Mouse (Mus musculus) forebrain, embryonic 11.5 days (tissue): ENCODE measurements around the gene Galnt9. TPM values are rescaled to one million over a fixed set of nuclear protein-coding genes. Genes with fewer than 3 reads are reported as not detected.

Source experiments
- ATAC-seq: fragments of 200-750 bp; cut with Nextera tagmentation; replicated peaks from 2 replicates; pipeline ENCODE4 v1.8.0; 2017; ENCODE audit warnings: moderate TSS enrichment; ENCODE audit not compliant: low FRiP score
- DNase-seq: peaks from one replicate; pipeline ENCODE4 v3.0.0-alpha.2; 2017; ENCODE audit warnings: low spot score
- H3K27ac ChIP-seq: fragments of 300-500 bp; sonication (generic); 2 replicates; pipeline ENCODE4 v1.5.1; 2014; ENCODE audit warnings: low read depth, low read length
- H3K27me3 ChIP-seq: fragments of 300-500 bp; sonication (generic); 2 replicates; pipeline ENCODE4 v1.6.1; 2014; ENCODE audit warnings: mild to moderate bottlenecking, low read length, mixed read lengths; ENCODE audit not compliant: control insufficient read depth, insufficient read depth
- H3K36me3 ChIP-seq: fragments of 300-500 bp; sonication (generic); 2 replicates; pipeline ENCODE4 v1.6.1; 2014; ENCODE audit warnings: mild to moderate bottlenecking, low read length, moderate library complexity, mixed read lengths; ENCODE audit not compliant: control insufficient read depth, insufficient read depth
- H3K4me1 ChIP-seq: fragments of 300-500 bp; sonication (generic); replicated peaks from 2 replicates; pipeline ENCODE4 v1.6.1; 2014; ENCODE audit warnings: low read length, mixed read lengths; ENCODE audit not compliant: control insufficient read depth, insufficient read depth
- H3K4me2 ChIP-seq: fragments of 300-500 bp; sonication (generic); 2 replicates; pipeline ENCODE4 v1.6.1; 2014; ENCODE audit warnings: low read depth, mild to moderate bottlenecking, low read length, moderate library complexity, mixed read lengths; ENCODE audit not compliant: severe bottlenecking
- H3K4me3 ChIP-seq: fragments of 300-500 bp; sonication (generic); 2 replicates; pipeline ENCODE4 v1.5.1; 2014; ENCODE audit warnings: low read depth, low read length
- H3K9ac ChIP-seq: fragments of 300-500 bp; sonication (generic); 2 replicates; pipeline ENCODE4 v1.6.1; 2014; ENCODE audit warnings: low read length
- H3K9me3 ChIP-seq: fragments of 300-500 bp; sonication (generic); 2 replicates; pipeline ENCODE4 v1.6.1; 2016; ENCODE audit warnings: low read length, mixed read lengths; ENCODE audit not compliant: control insufficient read depth
- WGBS: fragments of 180-500 bp; shearing (Covaris S2); extraction: QIAGEN DNeasy Blood & Tissue Kit; methylation state at CpG from one replicate; pipeline ENCODE4 v1.1.7; 2014; 5-methylcytosine and 5-hydroxymethylcytosine counted together
- polyA plus RNA-seq: library from polyadenylated mRNA; unstranded; fragments of >200 nt; fragmentation: Nextera tagmentation; extraction: Ambion mirVana; gene quantifications from 2 replicates; pipeline ENCODE4 v1.2.1, GENCODE M21; 2014

The Galnt9 gene
- polyA plus RNA-seq, 1 experiment from 2014 or later = 1.6 TPM

DNA sequence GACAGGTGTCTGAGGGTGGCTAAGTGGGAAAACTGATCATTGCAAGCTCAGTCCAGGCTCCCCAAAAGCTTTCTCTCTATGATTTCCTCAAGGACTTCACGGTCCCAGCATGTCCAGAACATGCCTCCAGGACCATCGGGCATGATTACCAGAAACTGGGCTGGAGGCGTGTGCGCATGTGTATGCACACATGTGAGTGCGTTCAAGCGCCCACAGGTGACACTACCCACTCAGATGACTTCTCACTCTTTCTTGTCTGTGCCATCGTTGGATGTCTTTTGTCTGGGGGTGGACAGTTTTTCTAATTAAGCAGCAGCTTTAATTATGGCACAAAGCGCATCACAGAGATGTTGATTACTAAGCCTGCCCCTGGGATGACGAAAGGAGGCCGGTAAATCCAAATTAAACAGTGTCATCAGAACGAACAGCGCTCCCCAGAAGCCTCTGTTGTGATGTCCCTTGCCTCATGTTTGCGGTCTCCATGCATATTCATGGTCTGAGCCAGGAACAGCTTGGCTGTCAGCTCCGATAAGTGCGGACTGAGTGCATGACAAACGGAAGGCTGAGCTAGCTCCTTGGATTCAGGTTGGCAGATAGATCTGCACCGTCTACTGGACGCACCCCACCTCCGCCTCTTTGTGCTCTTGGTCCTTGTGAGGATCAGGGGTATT lies 36.5 kb downstream of the Galnt9 start:
- no peaks in the 10 kb centered on the region for H3K27me3 ChIP-seq
- H3K4me2 ChIP-seq = no peak overlapping the region
- no peaks in the 10 kb centered on the region for H3K9me3 ChIP-seq
- WGBS = 80% methylated on average over 19 of the region's 19 CpGs
- no peak overlapping the region for H3K4me3 ChIP-seq
- ATAC-seq = no peak
- no peak overlapping the region for H3K9ac ChIP-seq
- H3K36me3 ChIP-seq = no peaks in the 10 kb centered on the region
- no peaks in the 10 kb centered on the region for H3K4me1 ChIP-seq
- no peak overlapping the region for H3K27ac ChIP-seq
- DNase-seq = no peak

DNA sequence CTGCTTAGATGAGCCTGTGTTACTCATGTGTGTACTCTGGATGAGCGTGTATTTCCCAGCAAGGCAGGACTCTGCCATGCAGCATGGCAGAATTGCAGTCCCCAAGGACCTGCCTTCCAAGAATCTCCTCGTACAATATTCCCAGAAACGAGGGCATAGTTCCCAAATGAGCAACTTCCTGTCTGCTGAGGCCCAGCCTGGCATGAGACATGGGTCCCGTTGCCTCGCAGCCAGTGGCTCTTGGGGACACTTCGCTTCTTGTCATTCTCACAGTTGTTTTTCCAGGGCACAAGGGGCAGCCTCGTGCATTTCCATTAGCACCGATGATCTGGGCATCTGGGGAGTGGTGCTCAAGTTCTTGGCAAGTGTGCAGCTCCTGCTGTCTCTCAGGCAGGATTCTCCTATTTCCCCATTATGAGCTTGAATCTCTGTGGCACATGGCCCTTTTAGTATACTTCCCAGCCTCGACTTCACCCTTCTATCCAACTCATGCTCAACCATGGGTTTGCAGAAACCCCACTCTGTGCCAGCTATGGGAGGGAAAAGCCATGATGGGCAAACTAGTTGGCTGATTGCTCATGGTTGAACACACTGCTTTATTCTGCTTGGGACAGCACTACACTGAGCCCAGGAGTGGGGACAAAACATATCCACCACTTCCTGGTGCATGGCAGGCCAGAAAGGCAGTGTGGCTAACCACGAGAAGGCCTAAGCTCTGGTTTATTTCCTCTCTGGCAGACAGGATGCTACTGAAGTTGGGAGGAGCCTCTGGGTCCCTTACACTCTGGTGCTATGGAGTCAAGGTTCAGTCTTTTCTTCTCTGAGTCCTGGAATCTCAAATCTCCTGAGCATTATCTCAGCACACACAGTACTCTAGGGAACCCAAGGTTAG lies 38.7 kb downstream of the Galnt9 start:
- DNase-seq (no peak), ATAC-seq (no peak)
- Histone ChIP-seq H3K4me3 (no peak overlapping the region), H3K4me1 (no peaks in the 10 kb centered on the region), H3K4me2 (no peak overlapping the region), H3K9ac (no peak overlapping the region), H3K9me3 (no peaks in the 10 kb centered on the region), H3K27me3 (no peaks in the 10 kb centered on the region), H3K27ac (no peak overlapping the region), H3K36me3 (no peaks in the 10 kb centered on the region)
- 81% methylated on average over 10 of the region's 10 CpGs for WGBS

DNA sequence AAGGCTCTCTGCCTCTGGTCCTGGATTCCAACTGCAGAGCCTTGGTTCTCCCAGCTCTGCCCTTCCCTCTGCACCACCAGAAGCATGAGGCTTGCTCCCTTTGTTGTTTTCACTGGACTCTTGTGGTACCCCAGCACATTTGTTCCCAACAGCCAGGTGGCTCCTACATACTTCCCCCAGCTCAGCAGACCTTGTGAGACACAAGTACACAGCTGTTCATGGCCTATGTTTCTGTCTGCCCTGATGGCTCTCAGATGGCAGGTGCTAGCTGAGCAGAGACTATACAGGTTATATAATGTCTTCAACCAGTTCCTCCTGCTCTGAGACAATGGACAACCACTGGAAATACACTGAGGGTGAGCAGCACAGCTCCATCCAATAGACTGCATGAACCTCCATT lies 43.3 kb downstream of the Galnt9 start:
- Histone ChIP-seq H3K36me3 (no peaks in the 10 kb centered on the region), H3K27ac (no peak overlapping the region), H3K9ac (no peak overlapping the region), H3K4me2 (no peak overlapping the region), H3K27me3 (no peaks in the 10 kb centered on the region), H3K9me3 (no peaks in the 10 kb centered on the region), H3K4me3 (no peak overlapping the region), H3K4me1 (no peaks in the 10 kb centered on the region)
- ATAC-seq = no peak
- no peak for DNase-seq

DNA sequence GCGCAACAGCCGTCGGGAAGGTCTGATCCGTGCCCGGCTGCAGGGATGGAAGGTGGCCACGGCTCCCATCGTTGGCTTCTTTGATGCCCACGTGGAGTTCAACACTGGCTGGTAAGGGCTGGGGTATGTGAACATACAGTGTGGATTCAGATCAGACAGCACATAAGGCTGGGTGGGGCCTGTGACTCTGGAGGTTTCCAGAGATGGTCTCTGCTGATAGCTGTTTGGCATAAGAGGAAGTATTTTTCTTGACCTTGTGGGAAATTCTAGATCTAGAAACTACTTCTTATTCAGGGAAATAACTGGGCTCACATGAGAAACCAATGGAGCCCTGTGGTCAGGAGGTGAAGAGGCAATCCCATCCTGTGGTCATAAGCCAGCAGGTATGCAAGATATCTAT lies 45.7 kb downstream of the Galnt9 start:
- Histone ChIP-seq H3K4me2 (no peak overlapping the region), H3K9ac (no peak overlapping the region), H3K36me3 (no peaks in the 10 kb centered on the region), H3K27ac (no peak overlapping the region), H3K9me3 (no peaks in the 10 kb centered on the region), H3K4me1 (no peaks in the 10 kb centered on the region), H3K4me3 (no peak overlapping the region), H3K27me3 (no peaks in the 10 kb centered on the region)
- 91% methylated on average over 8 of the region's 8 CpGs for WGBS
- no peak for DNase-seq
- no peak for ATAC-seq

DNA sequence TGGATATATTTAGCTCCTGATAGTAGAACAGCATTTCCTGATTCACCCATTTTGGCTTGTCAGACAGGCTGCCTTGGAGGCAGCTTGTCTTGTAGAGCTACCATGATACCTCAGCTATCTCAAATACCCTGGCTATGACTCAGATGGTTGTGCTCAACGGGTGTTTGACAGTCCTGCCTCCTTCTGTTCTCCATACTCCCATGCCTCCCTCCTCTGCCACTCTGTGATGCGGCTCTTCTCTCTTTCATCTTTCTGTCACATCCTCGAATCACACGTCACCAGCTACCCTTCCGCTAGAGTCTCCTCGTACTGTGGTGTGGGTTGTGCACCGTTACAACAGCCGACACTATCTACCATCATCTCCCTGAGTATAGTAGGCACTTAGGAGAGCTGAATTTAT lies 50.3 kb downstream of the Galnt9 start:
- no peaks in the 10 kb centered on the region for H3K4me1 ChIP-seq
- H3K4me2 ChIP-seq = no peak overlapping the region
- DNase-seq (no peak), ATAC-seq (no peak)
- 93% methylated on average over 8 of the region's 8 CpGs for WGBS
- H3K36me3 ChIP-seq = no peaks in the 10 kb centered on the region
- no peaks in the 10 kb centered on the region for H3K27me3 ChIP-seq
- no peaks in the 10 kb centered on the region for H3K9me3 ChIP-seq
- H3K27ac ChIP-seq = no peak overlapping the region
- no peak overlapping the region for H3K4me3 ChIP-seq
- no peak overlapping the region for H3K9ac ChIP-seq

DNA sequence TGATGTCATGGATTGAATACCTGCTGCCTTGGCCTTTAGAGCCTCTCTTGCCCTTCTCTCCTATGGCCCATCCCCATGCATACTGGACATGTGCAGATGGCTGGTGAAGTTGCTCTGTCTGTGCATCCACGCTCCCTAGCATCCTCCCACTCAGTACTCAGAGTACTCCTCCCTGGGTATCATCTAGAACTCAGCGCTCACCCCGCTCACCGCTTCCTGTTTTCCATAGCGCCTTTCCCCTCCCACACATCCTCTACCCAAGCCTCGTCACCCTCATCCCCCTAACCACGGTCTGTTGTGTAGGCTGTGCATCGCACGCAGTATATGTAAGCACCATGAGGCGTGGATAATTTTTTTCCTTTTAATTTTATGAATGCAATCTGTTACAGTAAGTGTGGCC lies 51.2 kb downstream of the Galnt9 start:
- DNase-seq (no peak), ATAC-seq (no peak)
- no peaks in the 10 kb centered on the region for H3K36me3 ChIP-seq
- 95% methylated on average over 10 of the region's 10 CpGs for WGBS
- no peak overlapping the region for H3K4me3 ChIP-seq
- no peaks in the 10 kb centered on the region for H3K4me1 ChIP-seq
- H3K9ac ChIP-seq = no peak overlapping the region
- H3K4me2 ChIP-seq = no peak overlapping the region
- H3K9me3 ChIP-seq = no peaks in the 10 kb centered on the region
- no peaks in the 10 kb centered on the region for H3K27me3 ChIP-seq
- no peak overlapping the region for H3K27ac ChIP-seq

DNA sequence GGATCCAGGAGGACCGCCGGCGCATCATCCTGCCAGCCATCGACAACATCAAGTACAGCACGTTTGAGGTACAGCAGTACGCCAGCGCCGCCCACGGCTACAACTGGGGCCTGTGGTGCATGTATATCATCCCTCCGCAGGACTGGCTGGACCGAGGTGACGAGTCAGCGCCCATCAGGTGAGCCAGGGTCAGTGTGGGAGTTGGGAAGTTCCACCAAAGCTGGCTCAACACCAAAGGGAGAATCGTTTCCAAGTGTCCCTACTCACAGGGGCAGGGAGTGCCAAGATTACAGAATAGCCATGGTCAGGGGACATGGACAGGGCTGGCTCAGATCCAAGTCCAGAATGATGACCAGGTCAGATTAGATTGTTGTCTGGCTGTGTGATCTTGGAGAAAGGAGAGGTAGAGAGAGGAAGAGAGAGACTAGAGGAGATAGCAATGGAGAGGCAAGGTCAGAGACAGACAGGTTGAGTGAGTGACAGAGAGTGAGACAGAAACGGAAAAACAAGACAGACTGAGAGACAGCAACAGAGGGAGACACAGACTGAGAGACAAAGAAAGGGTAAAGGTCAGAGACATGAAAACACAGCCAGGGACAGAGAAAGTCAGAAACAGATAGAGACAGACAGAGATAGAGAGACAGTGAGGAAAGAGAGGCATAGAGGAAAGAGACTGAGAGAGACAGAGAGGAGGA lies 52.1 kb downstream of the Galnt9 start:
- Histone ChIP-seq H3K27ac (no peak overlapping the region), H3K4me2 (no peak overlapping the region), H3K27me3 (no peaks in the 10 kb centered on the region), H3K4me3 (no peak overlapping the region), H3K9me3 (no peaks in the 10 kb centered on the region), H3K9ac (no peak overlapping the region), H3K36me3 (no peaks in the 10 kb centered on the region), H3K4me1 (no peaks in the 10 kb centered on the region)
- DNase-seq = no peak
- ATAC-seq = no peak
- 93% methylated on average over 15 of the region's 15 CpGs for WGBS

DNA sequence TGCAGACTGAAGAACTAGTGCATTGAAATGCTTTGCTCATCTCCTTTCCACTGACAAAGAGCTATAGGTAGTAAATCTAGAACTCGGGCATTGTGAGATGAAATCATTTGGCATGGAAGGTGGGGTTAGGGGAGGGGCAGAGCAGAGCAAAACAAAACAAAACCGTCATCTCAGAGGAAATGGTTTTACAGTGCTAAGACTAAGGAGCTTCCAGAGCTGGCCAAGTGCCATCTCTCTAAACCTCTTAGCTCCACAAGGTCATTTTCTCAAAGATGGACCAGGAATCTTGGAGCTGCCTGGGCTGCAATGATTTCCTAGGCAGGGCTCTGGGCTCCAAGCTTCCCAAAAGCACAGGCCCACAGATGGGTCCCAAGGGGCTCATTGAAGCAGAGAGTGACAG lies 53.3 kb downstream of the Galnt9 start:
- H3K9ac ChIP-seq = no peak overlapping the region
- ATAC-seq (no peak), DNase-seq (no peak)
- no peak overlapping the region for H3K4me3 ChIP-seq
- WGBS = 71% methylated on average over 2 of the region's 2 CpGs
- H3K36me3 ChIP-seq = no peaks in the 10 kb centered on the region
- H3K4me2 ChIP-seq = no peak overlapping the region
- H3K27ac ChIP-seq = no peak overlapping the region
- H3K27me3 ChIP-seq = no peaks in the 10 kb centered on the region
- no peaks in the 10 kb centered on the region for H3K9me3 ChIP-seq
- no peaks in the 10 kb centered on the region for H3K4me1 ChIP-seq
